Mouse (Mus musculus) thymus, adult 2 months (tissue): ENCODE results near the gene Zfp207.

Experiments
- CTCF ChIP-seq: fragments of 200-500 bp; IDR thresholded peaks from 2 replicates; pipeline ENCODE4 v1.5.1; 2012; ENCODE audit warnings: mild to moderate bottlenecking, control low read depth, low read length, moderate library complexity, borderline replicate concordance; ENCODE audit not compliant: control insufficient read depth, poor library complexity, insufficient read depth; ENCODE audit errors: extremely low read depth
- POLR2A ChIP-seq: fragments of 200-500 bp; IDR thresholded peaks from 2 replicates; pipeline ENCODE4 v1.6.1; 2012; ENCODE audit warnings: mild to moderate bottlenecking, low read length, control low read depth, moderate library complexity; ENCODE audit not compliant: control insufficient read depth, poor library complexity, insufficient read depth; ENCODE audit errors: extremely low read depth

DNA sequence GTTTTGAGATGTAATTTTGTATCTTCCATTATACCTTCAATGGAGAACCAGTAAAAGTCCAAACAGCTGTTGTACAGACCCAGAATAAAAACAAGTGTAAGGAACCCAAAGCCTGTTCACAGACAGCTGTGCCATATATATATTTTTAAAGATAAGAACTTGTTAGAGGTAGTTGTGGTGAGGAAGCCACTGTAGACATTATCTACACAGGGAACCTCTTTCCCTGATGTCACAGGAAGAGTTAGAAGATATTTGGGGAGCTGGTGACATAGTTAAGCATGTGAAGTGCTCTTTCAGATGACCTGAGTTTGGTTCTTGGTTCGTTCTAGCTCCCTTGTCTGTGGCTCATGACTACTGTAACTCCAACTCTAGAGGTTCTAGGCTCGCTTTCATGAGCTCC lies 41.6 kb downstream of the Zfp207 start:
- TF ChIP-seq CTCF (no peak), POLR2A (no peak)
